Mouse (Mus musculus) thymus, adult 2 months (tissue): Measurements from ENCODE around the gene Olfr1080. TPM values are rescaled to one million over a fixed set of nuclear protein-coding genes. Genes with fewer than 3 reads are reported as not detected.
"Not testable (repeated sequence)": the region's sequence is repeated elsewhere in the genome, so short reads cannot be mapped to it uniquely, and the experiment has no call there.

Experiments used
- DNase-seq: peaks from one replicate; pipeline ENCODE4 v3.0.0; 2021
- H3K27ac ChIP-seq: fragments of 200-500 bp; 2 replicates; pipeline ENCODE4 v1.5.1; 2012; ENCODE audit warnings: low read length, control low read depth; ENCODE audit not compliant: control insufficient read depth, insufficient read depth
- H3K27me3 ChIP-seq: fragments of 200-500 bp; 2 replicates; pipeline ENCODE4 v1.6.1; 2012; ENCODE audit warnings: mild to moderate bottlenecking, low read length, moderate library complexity, mixed read lengths; ENCODE audit not compliant: control insufficient read depth, insufficient read depth
- H3K36me3 ChIP-seq: fragments of 200-500 bp; 2 replicates; pipeline ENCODE4 v1.6.1; 2012; ENCODE audit warnings: mild to moderate bottlenecking, low read length, moderate library complexity; ENCODE audit not compliant: control insufficient read depth, insufficient read depth
- H3K4me1 ChIP-seq: fragments of 200-500 bp; replicated peaks from 2 replicates; pipeline ENCODE4 v1.6.1; 2012; ENCODE audit warnings: low read length; ENCODE audit not compliant: control insufficient read depth, insufficient read depth
- H3K4me3 ChIP-seq: fragments of 200-500 bp; 2 replicates; pipeline ENCODE4 v1.5.1; 2012; ENCODE audit warnings: mild to moderate bottlenecking, low read length, control low read depth, moderate library complexity; ENCODE audit not compliant: control insufficient read depth, insufficient read depth
- CTCF ChIP-seq: fragments of 200-500 bp; IDR thresholded peaks from 2 replicates; pipeline ENCODE4 v1.5.1; 2012; ENCODE audit warnings: mild to moderate bottlenecking, control low read depth, low read length, moderate library complexity, borderline replicate concordance; ENCODE audit not compliant: control insufficient read depth, poor library complexity, insufficient read depth; ENCODE audit errors: extremely low read depth
- POLR2A ChIP-seq: fragments of 200-500 bp; IDR thresholded peaks from 2 replicates; pipeline ENCODE4 v1.6.1; 2012; ENCODE audit warnings: mild to moderate bottlenecking, low read length, control low read depth, moderate library complexity; ENCODE audit not compliant: control insufficient read depth, poor library complexity, insufficient read depth; ENCODE audit errors: extremely low read depth
- WGBS: fragments of 180-500 bp; shearing (Covaris S2); methylation state at CpG from one replicate; pipeline ENCODE4 v1.1.7; 2018; 5-methylcytosine and 5-hydroxymethylcytosine counted together
- polyA plus RNA-seq: library from polyadenylated mRNA; depleted of rRNA; stranded (reverse); fragments of >200 nt; gene quantifications from 2 replicates; pipeline ENCODE4 v1.2.3, GENCODE M21; 2012; rRNA removed

Gene Olfr1080
- polyA plus RNA-seq = not detected in 2 replicates

GRCm38 (mm10) chr2:86558135-86558534 is at the start of gene Olfr1080:
TSS of gene Olfr1080 (minus strand) at chr2:86558235.
- not testable (repeated sequence) for H3K27ac ChIP-seq, DNase-seq, H3K4me3 ChIP-seq, H3K36me3 ChIP-seq, H3K4me1 ChIP-seq, H3K27me3 ChIP-seq

DNA sequence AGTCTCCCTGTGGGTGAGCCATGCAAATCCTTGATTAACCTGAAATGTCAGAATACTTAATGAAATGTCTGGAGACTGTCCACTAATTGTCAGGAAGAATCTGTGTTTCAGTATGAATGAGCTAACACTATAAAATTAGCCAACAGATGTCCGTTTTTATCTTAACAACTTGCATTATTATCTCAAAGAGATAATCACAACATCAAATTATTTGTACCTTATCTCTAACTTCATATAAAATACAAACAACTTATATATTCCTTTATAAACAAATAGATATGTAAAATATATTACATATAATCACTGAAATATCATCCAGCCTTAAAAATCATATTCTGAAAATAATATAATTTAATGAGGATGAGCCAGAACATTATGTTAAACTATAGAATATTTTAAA is 40.8 kb upstream of the Olfr1080 start, which contains the start of gene Olfr1082:
Gene Olfr1082, minus strand, starts transcription at position 101 of the 400 bp plus-strand sequence.
- not testable (repeated sequence) for DNase-seq, H3K36me3 ChIP-seq, H3K4me1 ChIP-seq, H3K27ac ChIP-seq, H3K27me3 ChIP-seq, H3K4me3 ChIP-seq
- WGBS = 71% methylated on average over 1 of the region's 1 CpGs

DNA sequence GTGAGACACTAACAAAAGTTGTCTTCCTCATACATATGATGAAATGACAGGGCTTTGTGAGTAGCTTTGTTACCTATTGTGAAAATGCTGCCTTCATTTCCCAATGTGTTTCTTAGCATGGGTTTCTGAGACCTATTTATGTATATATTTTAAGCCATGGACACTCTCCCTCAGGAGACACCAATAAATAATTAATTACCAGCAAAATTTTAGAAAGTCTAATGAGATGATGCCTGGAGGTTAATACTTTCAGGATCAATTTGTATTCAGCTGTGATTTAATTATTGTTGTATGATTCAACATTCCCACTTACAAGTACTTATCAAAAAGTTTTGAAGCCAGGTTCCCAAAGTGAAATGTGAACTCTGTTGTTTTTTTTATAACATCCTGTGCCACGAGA is 15.7 kb downstream of the Olfr1080 start, which contains the start of gene Olfr1079:
Gene Olfr1079, minus strand, starts transcription at position 101 of the 400 bp plus-strand sequence.
- Histone ChIP-seq H3K4me3 (no peak within 1 kb of the TSS), H3K27me3 (no peaks in the 10 kb centered on the region), H3K27ac (no peak within 1 kb of the TSS), H3K36me3 (no peaks in the 10 kb centered on the region), H3K4me1 (no peaks in the 10 kb centered on the region)
- no peak for DNase-seq
- WGBS = 54% methylated on average over 1 of the region's 1 CpGs
- TF ChIP-seq POLR2A (no peak), CTCF (no peak)

DNA sequence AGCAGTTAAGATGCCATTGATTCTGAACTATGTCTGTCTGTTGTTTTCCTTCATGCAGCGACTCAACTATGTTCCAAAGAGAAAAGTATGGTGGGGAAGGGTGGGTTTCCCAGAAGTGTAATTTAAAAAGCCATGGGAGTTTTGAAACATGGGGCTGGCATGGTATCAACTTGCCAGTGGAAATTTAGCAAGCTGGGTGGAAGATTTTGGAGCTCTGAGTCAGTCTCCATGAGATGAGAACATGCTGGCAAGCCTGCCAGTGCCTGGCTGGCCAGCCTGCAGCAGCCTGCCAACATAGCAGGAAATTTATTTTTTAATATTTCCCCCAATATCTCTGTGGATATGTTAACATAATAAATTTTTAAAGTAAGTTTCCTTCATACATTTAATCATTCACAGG is 27.0 kb downstream of the Olfr1080 start:
- Histone ChIP-seq H3K27me3 (no peaks in the 10 kb centered on the region), H3K36me3 (no peaks in the 10 kb centered on the region), H3K4me3 (no peak overlapping the region), H3K4me1 (no peaks in the 10 kb centered on the region), H3K27ac (no peak overlapping the region)
- no peak for DNase-seq
- TF ChIP-seq CTCF (no peak), POLR2A (no peak)
- WGBS = 73% methylated on average over 1 of the region's 1 CpGs

GRCm38 (mm10) chr2:86508161-86508560 is 49.9 kb downstream of the Olfr1080 start, which contains the start of gene Olfr1076:
TSS of gene Olfr1076 (plus strand) at chr2:86508461.
- Histone ChIP-seq H3K4me1 (no peaks in the 10 kb centered on the region), H3K27ac (no peak within 1 kb of the TSS), H3K36me3 (no peaks in the 10 kb centered on the region), H3K4me3 (no peak within 1 kb of the TSS), H3K27me3 (no peaks in the 10 kb centered on the region)
- no peak for TF ChIP-seq POLR2A
- no peak for TF ChIP-seq CTCF
- DNase-seq = no peak
- 75% methylated on average over 1 of the region's 1 CpGs for WGBS

Other genes with a start within 250 kb of the Olfr1080 start
- not detected in 2 replicates for gene Olfr1053, start 243.0 kb downstream of the Olfr1080 start, polyA plus RNA-seq
- gene Olfr1054, start 222.8 kb downstream of the Olfr1080 start, polyA plus RNA-seq = not detected in 2 replicates
- gene Olfr1055, start 208.0 kb downstream of the Olfr1080 start, polyA plus RNA-seq = not detected in 2 replicates
- gene Olfr1056, start 195.8 kb downstream of the Olfr1080 start, polyA plus RNA-seq = not detected in 2 replicates
- gene Olfr1057, start 179.8 kb downstream of the Olfr1080 start, polyA plus RNA-seq = not detected in 2 replicates
- not detected in 2 replicates for gene Olfr1058, start 169.7 kb downstream of the Olfr1080 start, polyA plus RNA-seq
- gene Olfr1061, start 144.2 kb downstream of the Olfr1080 start, polyA plus RNA-seq = not detected in 2 replicates
- gene Olfr1062, start 131.5 kb downstream of the Olfr1080 start, polyA plus RNA-seq = 0.15 TPM in 1 of 2 replicates, not detected in the other
- 0.09 TPM in 1 of 2 replicates, not detected in the other for gene Olfr1065, start 107.6 kb downstream of the Olfr1080 start, polyA plus RNA-seq
- gene Olfr1066, start 102.0 kb downstream of the Olfr1080 start, polyA plus RNA-seq = not detected in 2 replicates
- not detected in 2 replicates for gene Olfr228, start 70.8 kb downstream of the Olfr1080 start, polyA plus RNA-seq
- not detected in 2 replicates for gene Olfr1076, start 49.8 kb downstream of the Olfr1080 start, polyA plus RNA-seq
- gene Olfr1079, start 15.8 kb downstream of the Olfr1080 start, polyA plus RNA-seq = not detected in 2 replicates
- not detected in 2 replicates for gene Olfr1082, start 40.7 kb upstream of the Olfr1080 start, polyA plus RNA-seq
- not detected in 2 replicates for gene Olfr1084, start 81.5 kb upstream of the Olfr1080 start, polyA plus RNA-seq
- not detected in 2 replicates for gene Olfr1085, start 103.8 kb upstream of the Olfr1080 start, polyA plus RNA-seq
- gene Olfr1086, start 121.9 kb upstream of the Olfr1080 start, polyA plus RNA-seq = not detected in 2 replicates
- not detected in 2 replicates for gene Olfr1087, start 140.2 kb upstream of the Olfr1080 start, polyA plus RNA-seq
- not detected in 2 replicates for gene Olfr1089, start 175.5 kb upstream of the Olfr1080 start, polyA plus RNA-seq
- not detected in 2 replicates for gene Olfr1090, start 200.8 kb upstream of the Olfr1080 start, polyA plus RNA-seq
- not detected in 2 replicates for gene Olfr1093, start 224.2 kb upstream of the Olfr1080 start, polyA plus RNA-seq